Mouse (Mus musculus) kidney, adult 18-20 months (tissue): ENCODE measurements around the gene Asb15.

Source experiments
- DNase-seq: peaks from one replicate; pipeline ENCODE4 v3.0.0; 2021

Asb15 gene

DNA sequence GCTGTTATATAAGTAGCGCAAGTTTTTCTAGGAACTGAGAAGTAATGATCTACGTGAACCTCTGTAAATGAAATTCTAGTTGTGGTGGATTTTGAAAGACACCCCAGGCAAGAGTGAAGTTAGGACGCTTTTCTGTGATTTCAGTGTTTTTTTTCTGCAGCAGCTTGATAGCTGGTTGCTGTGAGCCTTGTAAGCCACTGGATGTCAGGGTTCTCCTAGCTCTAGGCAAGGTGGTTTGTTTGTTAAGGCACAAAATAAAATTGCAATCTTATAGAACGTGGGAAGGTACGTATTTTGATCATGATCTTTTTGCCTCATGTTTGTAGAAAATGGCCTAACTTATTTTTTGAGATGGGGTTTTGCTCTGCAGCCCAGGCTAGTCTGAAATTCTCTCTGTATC, 41.0 kb downstream of the Asb15 start:
- DNase-seq = no peak

DNA sequence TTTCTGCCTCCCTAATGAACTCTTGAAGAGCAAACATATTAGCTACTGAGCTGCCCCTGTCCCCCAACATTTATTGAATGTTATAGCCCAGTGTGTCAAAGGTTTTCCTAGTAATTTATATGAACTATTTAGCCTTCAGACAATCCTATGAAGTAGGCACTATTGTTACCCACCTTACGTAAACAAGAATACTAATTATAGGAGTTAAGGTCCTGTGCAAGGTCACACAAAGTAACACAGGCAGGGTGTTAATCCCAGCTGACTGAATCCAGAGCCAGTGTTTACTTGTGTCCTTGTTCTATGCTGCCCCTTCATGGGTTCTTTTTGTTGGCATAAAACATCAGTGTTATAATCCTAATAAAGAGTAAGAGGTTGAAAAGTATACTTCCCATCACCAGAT, 41.8 kb downstream of the Asb15 start:
- no peak for DNase-seq

DNA sequence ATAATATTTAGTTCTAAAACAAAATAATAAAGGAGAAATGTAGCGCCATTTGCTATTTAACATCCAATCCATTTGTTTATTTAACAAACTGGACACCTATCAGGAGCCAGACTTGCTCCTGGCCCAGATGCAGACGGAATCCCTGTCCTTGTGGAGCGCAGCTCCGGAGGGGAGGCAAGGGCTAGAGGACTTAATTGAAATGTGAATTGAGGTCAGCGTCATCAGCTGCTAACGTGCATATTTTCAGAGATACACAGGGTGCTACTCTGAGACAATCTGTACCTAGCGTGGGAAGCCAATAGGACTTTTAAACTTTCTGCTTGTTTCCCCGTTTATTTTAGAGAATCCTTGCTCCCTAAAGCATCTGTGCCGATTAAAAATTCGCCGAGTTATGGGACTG, 42.3 kb downstream of the Asb15 start:
- no peak for DNase-seq

DNA sequence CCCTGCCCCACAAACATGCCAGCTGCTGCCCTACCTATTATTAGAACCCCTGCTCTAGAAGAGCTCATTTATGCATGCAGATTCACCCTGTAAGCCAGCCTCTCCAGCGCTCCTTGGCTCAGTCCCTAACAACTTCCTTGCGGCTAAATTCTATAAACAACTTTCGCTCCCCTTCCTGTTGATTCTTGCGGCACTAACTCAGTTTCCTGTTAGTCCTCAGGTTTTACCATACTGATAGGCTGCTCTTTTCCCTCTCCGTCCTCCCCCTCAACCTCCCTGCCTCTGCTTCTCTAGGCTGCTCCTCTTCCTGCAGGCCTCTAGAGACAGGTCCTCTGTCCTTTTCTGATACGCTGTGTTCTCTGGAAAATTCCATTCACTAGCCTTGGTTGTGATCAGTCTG, 43.2 kb downstream of the Asb15 start:
- peak; percentile 26 for DNase-seq

DNA sequence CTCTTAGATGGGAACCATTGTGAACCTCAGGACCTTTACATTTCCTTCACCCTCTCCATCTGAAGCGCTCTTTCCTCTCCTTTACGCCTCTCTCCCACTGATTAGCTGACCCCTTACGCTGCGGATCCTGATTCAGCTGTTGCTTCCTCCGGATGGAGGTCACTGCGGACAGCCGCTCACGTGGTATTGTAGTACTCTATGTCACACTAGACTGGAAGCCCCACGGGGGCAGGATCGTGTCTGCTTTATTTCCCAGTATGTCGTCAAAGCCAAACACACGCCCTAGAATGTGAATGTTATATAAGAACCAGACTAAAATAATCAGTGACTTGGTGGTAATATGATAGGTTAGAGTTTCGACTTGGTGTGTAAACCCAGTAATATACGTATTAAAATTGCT, 44.5 kb downstream of the Asb15 start:
- no peak for DNase-seq

DNA sequence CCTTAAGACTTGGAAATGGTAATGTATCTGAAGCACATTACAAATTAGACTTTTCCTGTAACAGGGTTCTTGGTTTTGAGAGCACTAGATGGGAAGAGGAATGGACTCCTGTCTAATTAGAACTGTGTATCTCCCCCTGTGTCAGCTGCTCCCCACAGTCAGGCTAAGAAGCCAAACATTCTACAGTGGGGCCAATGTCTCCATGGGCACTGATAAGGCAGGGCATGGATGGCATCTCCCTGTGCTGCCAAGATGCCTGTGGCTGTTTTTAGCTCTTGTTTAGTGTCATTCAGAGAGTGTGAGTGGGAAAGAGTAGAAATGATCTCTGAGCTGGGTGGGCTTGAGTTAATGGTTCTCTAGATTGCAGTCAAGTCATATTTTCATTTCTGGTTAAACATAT, 45.4 kb downstream of the Asb15 start:
- DNase-seq = no peak

DNA sequence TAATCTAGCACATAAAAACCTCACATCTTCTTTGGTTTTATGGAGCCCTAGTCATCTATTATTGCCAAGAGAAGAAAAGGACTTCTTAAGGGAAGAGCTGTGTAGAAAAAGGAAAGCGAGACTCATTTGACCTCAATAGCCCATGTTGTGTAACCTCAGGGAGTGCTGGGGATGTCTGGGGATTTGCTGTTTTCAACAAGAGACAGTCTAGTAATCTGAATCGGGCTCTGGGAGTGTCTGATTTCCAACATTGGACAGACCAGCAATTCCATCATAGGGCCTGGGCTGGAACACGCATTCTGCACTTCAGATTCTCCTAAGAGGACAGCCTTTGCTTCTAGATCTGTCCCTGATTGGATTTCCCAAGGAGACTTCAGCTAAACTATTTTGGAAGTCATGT, 55.5 kb downstream of the Asb15 start:
- DNase-seq = no peak

DNA sequence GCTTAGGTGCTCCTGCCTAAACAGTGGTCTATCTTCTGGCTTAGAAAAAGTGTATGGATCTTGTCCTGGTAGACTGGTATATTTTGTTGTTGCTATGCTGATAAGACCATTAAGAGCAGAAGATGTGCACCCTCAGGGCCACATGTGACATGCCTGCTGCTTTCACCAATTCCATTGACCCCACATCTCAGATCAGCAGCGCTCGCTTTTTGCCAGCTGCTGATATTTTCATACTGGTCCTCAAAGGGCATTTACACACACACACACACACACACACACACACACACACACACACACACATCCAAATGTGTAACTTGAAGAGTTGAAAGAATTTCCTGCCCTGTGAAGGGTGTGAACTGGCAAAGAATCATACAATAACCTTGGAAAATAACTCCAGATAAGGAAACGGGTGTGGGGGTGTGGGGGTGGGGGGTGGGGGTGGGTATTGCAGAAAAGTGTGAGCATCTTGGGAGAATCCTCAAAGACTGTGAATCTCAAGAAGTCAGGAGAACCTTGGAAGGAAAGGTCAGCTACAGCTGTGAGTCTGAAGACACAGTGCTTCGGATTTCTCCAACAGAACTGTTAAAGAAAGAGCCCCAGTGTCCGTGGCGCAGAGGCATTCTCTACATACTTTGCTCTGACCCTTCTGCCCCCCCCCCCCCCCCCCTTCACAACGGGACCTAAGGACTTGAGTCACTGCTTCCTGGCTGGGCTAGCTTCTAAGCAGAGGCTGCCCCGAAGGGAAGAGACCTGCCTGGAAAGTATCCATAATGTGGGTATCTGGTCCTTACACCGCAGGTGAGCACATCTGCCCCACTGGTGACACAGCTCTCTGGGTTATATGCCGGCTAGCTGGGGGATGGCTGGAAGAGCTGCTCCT, 57.7 kb downstream of the Asb15 start:
- peak; percentile 23 for DNase-seq

DNA sequence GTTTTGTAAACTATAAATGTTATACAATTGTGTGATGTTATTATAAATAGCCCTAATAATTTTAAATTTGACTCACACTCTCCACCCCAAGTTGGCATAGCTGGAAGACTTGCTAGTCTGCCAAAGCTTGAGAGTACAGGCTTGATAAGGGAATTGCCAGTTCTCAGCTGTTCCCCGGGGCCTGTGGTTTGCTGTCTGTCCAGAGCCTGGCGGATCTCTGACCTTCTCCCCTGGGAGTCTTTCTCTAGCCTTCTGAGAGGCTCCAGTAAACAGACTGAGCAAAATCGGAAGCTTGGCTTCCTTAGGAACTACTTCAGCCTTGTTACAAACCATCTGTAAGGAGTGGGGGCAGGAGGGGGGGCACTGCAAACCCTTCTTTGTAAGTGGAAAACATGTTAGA, 58.9 kb downstream of the Asb15 start:
- peak; percentile 47 for DNase-seq

DNA sequence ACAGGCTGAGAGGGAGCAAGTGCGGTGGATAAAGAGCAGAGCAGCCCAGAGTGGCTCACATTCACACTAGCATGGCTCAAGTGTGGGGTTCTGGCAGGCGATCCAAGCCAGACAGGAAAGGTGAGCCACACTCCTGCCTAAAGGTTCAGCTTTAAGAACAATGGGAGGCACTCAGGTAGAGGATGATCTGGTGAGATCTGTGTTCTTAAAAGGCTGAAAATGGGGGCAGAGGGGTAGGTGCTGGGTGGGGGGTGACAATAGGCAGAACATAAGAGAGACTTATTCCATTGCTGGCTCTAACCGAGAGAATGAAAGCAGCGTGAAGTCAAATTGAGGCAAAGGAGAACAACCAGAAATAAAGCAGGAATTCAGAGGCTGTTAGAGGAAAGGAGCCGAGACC, 62.3 kb downstream of the Asb15 start:
- no peak for DNase-seq

DNA sequence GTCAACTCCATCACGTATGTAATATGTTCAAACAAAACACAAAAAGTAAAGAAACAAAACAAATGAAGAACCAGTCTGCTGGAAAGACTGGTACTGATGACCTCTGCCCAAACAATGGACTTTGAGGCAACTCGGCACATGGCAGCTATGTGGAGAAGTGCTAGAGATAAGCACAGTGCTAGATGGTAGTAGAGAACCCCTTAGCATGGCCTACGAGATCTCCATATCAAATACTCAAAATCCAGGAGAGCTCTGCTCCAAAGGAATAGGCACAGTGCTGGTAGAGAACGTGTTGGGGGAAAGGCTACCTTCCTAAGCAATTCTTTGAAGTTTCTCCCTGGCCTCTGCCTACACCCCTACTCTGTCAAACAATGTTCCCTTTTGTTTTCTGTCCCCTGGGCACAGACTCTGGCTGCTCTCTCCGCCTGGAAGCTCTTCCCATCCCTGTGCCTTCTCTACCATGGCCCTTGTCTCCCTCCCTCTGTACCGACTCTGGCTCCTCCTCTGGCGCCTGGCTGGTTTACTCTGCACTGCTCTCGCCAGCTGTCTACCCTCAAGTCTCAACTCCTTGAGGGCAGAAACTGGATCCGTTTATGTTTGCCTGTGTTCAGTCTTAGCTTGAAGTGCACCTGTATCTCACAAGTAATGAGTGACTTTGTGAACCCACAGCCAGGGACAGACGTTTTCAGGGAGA, 63.7 kb downstream of the Asb15 start:
- no peak for DNase-seq

DNA sequence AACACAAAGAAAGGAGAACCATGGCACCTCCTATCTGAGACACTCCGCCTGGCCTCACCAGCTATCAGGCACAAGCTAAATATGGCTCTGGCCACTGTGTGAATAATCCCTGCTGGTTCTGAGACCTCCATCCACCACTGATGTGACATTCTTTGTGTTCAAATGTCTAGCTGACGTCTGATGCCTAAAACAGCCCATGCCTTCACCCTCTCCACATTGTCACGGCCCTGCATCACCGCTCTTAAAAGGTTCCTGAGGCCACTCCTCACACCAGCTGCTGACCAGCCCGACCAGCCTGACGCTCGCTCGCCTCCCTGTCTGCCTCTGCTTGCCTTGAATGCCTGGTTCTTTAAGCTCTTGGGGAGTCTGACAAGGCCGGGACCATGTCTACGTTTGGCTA, 69.6 kb downstream of the Asb15 start, which contains the start of gene Lmod2:
Gene Lmod2, plus strand, starts transcription at position 263 of the 400 bp plus-strand sequence.
- DNase-seq = no peak

DNA sequence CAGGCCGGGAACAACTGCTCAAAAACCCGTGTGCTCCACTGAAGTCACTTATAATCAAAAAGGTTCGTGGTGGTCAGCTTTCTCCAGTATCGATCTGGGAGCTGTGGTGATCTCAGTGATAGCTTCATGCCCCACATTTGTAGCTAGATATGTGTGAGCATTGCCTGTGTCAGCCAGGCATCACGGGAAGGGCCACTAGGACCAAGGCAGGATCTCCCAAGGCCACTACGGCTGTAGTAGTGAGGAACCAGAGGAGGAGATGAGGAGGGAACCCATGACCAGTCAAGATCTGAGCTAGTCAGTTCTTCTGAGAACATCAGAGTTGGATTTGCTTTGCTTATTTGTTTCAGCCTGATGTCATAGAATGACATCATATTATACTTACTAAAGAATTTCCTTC, 71.2 kb downstream of the Asb15 start:
- no peak for DNase-seq

DNA sequence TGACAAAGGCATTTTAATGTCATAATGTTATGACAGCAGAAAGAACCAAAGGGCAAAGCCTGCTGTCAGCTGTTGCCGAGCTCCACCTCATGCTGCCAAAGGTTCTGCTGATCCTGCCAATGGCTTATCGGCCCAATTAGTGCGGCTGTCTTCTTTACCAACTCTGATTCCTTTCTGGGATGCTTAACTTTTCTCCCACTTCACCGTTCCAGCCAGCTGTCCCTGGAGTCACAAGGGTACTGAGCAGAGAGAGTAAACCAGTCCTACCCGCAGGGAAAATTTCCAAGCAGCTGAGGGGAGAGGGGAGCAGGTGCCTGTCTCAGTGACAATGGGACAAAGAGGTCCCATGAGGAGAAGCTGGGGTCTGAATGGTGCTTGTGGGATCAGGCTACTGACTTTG, 71.7 kb downstream of the Asb15 start:
- no peak for DNase-seq

DNA sequence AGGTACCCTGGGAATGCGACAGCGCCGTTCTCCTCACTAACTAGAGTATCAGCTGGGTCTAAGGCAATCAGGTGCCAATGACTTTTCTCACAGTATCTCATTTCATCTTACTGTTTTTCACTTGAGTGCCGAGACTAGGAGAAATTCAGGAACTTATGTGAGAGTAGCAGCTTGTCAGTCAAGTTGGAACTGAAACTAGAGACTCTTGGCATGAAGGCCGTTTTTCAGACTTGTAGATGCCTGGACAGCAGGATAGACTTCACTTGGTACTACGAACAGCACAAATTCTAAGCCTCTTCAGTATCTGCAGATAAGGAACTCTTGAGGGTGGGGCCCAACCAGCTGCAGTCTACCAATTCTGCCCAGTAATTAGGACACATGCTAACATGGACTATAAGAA, 72.2 kb downstream of the Asb15 start:
- DNase-seq = no peak

DNA sequence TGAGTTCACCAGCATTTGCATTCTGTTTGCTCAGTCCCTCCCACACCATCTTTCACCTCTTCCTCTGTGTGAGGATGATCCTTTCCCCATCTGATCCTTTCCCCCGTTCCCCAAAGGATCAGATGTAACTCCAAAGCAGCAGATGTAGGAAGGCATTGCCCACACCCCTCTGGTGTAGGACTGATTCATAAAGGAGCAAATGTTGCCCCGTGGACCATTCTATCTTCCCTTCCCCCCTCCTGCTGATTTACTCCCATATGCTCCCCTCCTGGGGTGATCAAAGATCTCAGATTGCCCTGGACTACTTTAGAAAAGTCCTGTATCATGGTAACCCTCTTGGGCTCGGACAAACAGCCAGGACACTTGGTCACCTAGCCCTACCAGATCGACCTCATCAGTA, 72.8 kb downstream of the Asb15 start:
- DNase-seq = no peak

DNA sequence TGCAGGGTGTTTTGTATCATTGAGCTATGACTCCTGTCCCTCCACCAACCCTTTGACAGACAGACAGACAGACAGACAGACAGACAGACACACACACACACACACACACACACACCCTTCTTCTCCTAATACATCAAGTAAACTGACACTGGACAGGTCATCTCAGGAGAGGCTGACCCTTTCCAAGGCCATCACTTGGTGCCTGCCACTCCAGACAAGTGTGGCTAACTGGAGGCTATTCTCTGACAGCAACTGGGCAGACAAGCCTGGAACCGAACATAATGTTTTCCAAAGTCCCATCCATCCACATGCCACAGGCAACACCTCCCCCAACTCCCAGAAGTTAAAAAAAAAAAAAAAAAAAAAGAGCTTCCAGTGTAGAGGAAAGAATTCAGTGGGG, 73.7 kb downstream of the Asb15 start:
- no peak for DNase-seq

DNA sequence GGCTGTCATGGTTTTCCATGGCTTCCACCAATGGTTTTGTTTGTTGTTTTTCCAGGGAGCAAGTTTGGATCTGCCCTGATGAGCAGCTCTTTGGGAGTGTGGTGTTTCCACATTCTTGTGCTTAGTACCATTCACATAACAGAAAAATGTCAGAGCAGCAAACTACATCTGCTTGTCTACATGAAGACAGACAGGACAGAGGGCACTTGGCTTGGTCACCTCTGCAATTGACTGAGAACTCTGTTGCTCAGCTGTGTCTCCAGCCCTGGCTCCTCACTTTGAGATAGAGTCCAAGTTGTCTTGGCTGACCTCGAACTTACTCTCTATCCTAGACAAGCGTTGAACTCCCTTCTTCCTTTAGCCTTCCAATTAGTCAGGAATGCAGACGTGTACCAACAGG, 74.4 kb downstream of the Asb15 start:
- no peak for DNase-seq

DNA sequence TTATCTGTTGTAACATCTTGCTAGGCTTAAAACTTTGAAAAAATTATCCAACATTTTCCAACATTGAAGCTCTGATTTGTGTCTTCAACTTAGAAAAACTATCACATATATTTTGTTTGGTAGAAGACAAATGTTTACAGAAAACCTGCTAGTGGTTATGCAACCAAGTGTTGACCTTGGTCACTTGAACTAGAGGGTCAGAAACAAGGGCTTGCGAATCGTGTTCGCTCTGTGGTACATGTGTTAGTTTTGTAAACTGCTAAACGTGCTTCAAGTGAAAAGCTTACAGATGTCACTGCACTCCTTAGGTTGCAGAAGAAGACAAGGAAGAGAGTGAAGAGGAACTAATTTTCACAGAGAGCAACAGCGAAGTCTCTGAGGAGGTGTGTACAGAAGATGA, 75.0 kb downstream of the Asb15 start:
- no peak for DNase-seq

DNA sequence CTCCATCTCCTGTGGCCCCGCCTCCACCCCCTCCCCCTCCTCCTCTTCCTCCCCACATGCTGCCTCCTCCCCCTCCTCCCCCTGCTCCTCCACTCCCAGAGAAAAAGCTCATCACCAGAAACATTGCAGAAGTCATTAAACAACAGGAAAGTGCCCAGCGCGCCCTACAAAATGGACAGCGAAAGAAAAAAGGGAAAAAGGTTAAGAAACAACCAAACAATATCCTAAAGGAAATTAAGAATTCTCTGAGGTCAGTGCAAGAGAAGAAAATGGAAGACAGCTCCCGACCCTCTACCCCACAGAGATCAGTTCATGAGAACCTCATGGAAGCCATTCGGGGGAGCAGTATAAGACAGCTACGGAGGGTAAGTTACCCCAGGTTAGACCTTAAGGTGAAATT, 76.3 kb downstream of the Asb15 start:
- no peak for DNase-seq

DNA sequence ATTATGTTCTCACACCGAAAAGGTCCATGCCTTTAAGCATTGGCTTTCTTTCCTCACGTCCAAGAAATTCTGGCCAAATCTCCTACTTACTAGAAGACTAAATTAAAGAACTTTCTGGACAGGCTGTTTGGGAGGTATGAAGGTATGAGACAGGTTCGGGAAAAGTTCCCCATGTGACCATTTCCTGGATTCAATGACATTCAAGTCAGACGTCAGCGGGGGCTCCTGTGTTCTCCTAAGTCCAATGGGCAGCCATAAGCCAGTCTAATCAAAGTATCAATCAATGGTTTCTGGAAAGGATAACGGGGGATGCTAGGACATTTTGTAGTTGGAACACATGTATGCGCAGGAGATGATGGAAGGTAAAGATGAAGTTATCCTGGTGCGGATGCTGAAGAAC, 77.7 kb downstream of the Asb15 start:
- no peak for DNase-seq

DNA sequence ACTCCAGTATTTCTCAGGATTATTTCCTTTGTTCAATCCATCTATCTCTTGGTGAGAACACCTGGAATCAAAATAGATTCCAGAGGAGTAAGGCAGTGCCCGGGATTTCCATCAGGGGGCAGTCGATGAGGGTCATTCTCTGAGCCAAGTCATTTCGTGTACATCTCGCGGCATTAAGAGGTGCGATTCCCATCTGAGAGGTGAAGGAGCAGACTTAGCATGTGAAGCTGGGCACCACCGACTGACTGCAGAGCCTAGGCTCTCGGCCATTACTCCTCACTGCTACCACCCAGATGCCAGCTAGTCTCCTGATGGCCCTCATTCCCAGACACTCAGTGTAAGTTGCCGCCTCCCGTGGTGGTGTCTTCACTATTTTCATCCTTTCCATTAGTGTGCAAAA, 78.6 kb downstream of the Asb15 start:
- no peak for DNase-seq

DNA sequence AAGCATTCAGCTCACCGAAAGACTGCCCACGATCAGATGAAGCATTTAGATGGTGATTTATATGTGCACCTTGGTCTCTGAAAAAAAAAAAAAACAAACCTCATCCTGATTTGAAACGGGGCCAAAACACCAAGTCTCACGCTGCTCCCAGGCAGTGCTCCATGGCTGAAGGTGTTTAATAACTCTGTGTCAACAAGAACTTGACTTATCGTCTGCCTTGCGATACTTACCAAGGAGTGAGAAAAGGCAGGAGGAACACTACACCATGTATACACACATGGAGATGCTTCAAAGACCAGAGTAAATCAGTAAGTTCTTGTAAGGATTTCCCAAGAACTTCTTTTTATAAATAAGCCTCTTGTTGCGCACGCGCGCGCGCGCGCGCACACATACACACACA, 79.6 kb downstream of the Asb15 start:
- no peak for DNase-seq

DNA sequence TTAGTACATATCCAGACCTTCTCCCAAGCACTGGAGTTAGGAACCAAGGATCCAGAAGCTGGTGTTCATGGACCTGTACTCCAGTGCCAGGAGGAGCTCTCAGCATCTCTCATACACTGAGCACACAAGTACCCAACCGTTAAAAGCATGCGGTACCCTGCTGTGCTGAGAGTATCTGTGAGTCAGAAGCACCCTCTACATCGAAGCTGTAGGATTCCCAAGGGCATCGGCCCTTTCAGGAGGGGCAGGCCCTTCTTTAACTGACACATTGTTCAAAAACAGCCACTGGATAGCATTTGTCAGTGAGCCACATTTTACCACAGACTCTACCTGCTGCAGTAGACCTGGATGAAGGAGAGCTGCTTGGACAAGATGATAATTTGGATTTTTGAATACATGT, 80.2 kb downstream of the Asb15 start:
- no peak for DNase-seq

DNA sequence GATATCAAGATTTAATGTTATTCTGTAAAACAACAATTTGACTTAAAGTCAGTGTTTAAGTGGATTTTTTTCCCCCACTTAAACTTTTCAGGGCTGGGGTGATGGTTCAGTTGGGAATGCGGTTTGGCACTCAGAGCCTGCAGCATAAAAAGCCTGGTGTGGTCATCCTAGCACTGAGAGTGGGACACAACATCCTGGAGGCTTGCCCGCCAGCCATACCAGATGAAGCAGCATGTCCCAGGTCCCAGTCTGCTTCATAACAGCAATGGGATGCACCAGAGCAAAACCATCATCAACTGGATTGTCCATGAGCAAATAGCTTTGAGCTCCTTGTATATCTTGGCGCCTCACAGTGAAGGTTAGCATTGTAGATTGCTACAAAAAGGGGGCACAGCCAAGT, 80.7 kb downstream of the Asb15 start:
- DNase-seq = no peak
